Mouse (Mus musculus): Measurements from ENCODE around the gene Cd3eap.

DNA sequence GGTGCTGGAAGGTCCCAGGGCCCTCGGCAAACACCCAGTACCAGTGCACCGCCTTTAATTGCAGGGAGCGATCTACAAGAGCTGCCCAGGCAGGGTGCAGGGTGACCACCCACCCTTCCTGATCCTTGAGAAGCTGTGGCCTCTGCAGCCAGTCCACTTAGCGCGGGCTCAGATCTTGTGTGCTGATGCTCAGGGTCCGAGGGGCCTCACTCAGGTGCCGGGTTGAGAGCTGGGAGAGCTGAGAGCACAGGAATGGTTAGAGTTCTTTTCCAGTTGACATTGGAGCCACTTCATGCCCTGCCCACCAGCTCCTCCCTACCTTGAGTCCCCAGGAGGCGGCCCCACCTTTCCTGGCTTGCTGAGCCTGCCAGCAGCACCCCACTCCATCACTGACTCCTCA, 35.2 kb upstream of the Cd3eap start:
- TF ChIP-seq POLR2A (IDR thresholded peaks at IDR 0.05; ENCODE audit: borderline replicate concordance, insufficient read depth, low read length) (no peak), CTCF (IDR thresholded peaks at IDR 0.05; ENCODE audit: borderline replicate concordance, insufficient read depth, low read depth, low read length) (no peak)
